Mouse (Mus musculus): ENCODE results near the gene Hamp2. TPM values are rescaled to one million over a fixed set of nuclear protein-coding genes. Genes with fewer than 3 reads are reported as not detected.

Gene Hamp2
- polyA plus RNA-seq, 1 experiment, result 1.1 TPM

- DNase-seq (ENCODE audit: low read depth), result no peak
These were observed 32.0 kb downstream of the Hamp2 start for GRCm38 (mm10) chr7:30892515-30892914.

GRCm38 (mm10) chr7:30891746-30892145, 32.7 kb downstream of the Hamp2 start:
- DNase-seq (ENCODE audit: low read depth), result no peak

- no peak for DNase-seq (ENCODE audit: low read depth)
These were observed 33.8 kb downstream of the Hamp2 start for GRCm38 (mm10) chr7:30890681-30891080.

GRCm38 (mm10) chr7:30888786-30889185, 35.7 kb downstream of the Hamp2 start:
- DNase-seq (ENCODE audit: low read depth), result no peak

GRCm38 (mm10) chr7:30887568-30888188, 36.8 kb downstream of the Hamp2 start:
- no peak for DNase-seq (ENCODE audit: low read depth)

GRCm38 (mm10) chr7:30886852-30887251, 37.6 kb downstream of the Hamp2 start:
- no peak for DNase-seq (ENCODE audit: low read depth)

GRCm38 (mm10) chr7:30884047-30884446, 40.4 kb downstream of the Hamp2 start:
- no peak for DNase-seq (ENCODE audit: low read depth)

GRCm38 (mm10) chr7:30881367-30881766, 43.1 kb downstream of the Hamp2 start:
- no peak for DNase-seq (ENCODE audit: low read depth)

- no peak for DNase-seq (ENCODE audit: low read depth)
These were observed 44.3 kb downstream of the Hamp2 start, which contains the start of gene Cd22 for GRCm38 (mm10) chr7:30880176-30880575. Gene Cd22, minus strand, starts transcription at chr7:30880342.

GRCm38 (mm10) chr7:30878950-30879349, 45.5 kb downstream of the Hamp2 start:
- no peak for DNase-seq (ENCODE audit: low read depth)

GRCm38 (mm10) chr7:30873083-30873482, 51.4 kb downstream of the Hamp2 start:
- no peak for DNase-seq (ENCODE audit: low read depth)

Other genes starting within 250 kb of the Hamp2 start
- 0.66 and 1.5 TPM in 2 replicates for gene 2200002J24Rik, start 225.8 kb downstream of the Hamp2 start, polyA plus RNA-seq (2012; rRNA removed)
- gene Atp4a, start 212.5 kb downstream of the Hamp2 start, polyA plus RNA-seq (2012; rRNA removed), result 80.5 and 104 TPM in 2 replicates
- 216 and 270 TPM in 2 replicates for gene Tmem147, start 195.1 kb downstream of the Hamp2 start, polyA plus RNA-seq (2012; rRNA removed)
- gene Gapdhs, start 181.0 kb downstream of the Hamp2 start, polyA plus RNA-seq (2012; rRNA removed), result 22.6 and 32.2 TPM in 2 replicates
- gene Sbsn, start 173.2 kb downstream of the Hamp2 start, polyA plus RNA-seq (2012; rRNA removed), result 3.8 and 4.7 TPM in 2 replicates
- 11.1 and 17.7 TPM in 2 replicates for gene Dmkn, start 160.9 kb downstream of the Hamp2 start, polyA plus RNA-seq (2012; rRNA removed)
- gene Krtdap, start 136.8 kb downstream of the Hamp2 start, polyA plus RNA-seq (2012; rRNA removed), result 1.5 TPM in 1 of 2 replicates, not detected in the other
- gene Ffar2, start 100.9 kb downstream of the Hamp2 start, polyA plus RNA-seq (2012; rRNA removed), result 45.9 and 62.5 TPM in 2 replicates
- gene Ffar3, start 68.5 kb downstream of the Hamp2 start, polyA plus RNA-seq (2012; rRNA removed), result not detected in 2 replicates
- gene Ffar1, start 63.1 kb downstream of the Hamp2 start, polyA plus RNA-seq (2012; rRNA removed), result 0.04 and 0.05 TPM in 2 replicates
- 0.81 and 1.1 TPM in 2 replicates for gene Cd22, start 44.3 kb downstream of the Hamp2 start, polyA plus RNA-seq (2012; rRNA removed)
- 0.61 and 0.65 TPM in 2 replicates for gene Mag, start 9.8 kb downstream of the Hamp2 start, polyA plus RNA-seq (2012; rRNA removed)
- gene Hamp, start 19.4 kb upstream of the Hamp2 start, polyA plus RNA-seq (2012; rRNA removed), result 0.76 and 8.4 TPM in 2 replicates
- 84.7 and 96.8 TPM in 2 replicates for gene Usf2, start 32.1 kb upstream of the Hamp2 start, polyA plus RNA-seq (2012; rRNA removed)
- 71.1 and 104 TPM in 2 replicates for gene Lsr, start 48.8 kb upstream of the Hamp2 start, polyA plus RNA-seq (2012; rRNA removed)
- gene Fam187b, start 49.1 kb upstream of the Hamp2 start, polyA plus RNA-seq (2012; rRNA removed), result 10.9 and 14.2 TPM in 2 replicates
- gene Fxyd5, start 117.8 kb upstream of the Hamp2 start, polyA plus RNA-seq (2012; rRNA removed), result 61.5 and 84.3 TPM in 2 replicates
- 3.9 and 5.0 TPM in 2 replicates for gene Fxyd7, start 126.8 kb upstream of the Hamp2 start, polyA plus RNA-seq (2012; rRNA removed)
- 218 and 301 TPM in 2 replicates for gene Fxyd1, start 132.5 kb upstream of the Hamp2 start, polyA plus RNA-seq (2012; rRNA removed)
- 5.4 and 6.9 TPM in 2 replicates for gene Lgi4, start 134.7 kb upstream of the Hamp2 start, polyA plus RNA-seq (2012; rRNA removed)
- gene Fxyd3, start 152.0 kb upstream of the Hamp2 start, polyA plus RNA-seq (2012; rRNA removed), result 49.4 and 80.0 TPM in 2 replicates
- 27.8 and 32.4 TPM in 2 replicates for gene Hpn, start 190.6 kb upstream of the Hamp2 start, polyA plus RNA-seq (2012; rRNA removed)
- gene Scn1b, start 202.3 kb upstream of the Hamp2 start, polyA plus RNA-seq (2012; rRNA removed), result 30.3 and 42.4 TPM in 2 replicates
- 60.3 and 80.0 TPM in 2 replicates for gene Gramd1a, start 231.2 kb upstream of the Hamp2 start, polyA plus RNA-seq (2012; rRNA removed)